Mouse (Mus musculus) liver, embryonic 14.5 days (tissue): Measurements from ENCODE around the gene Smpd1.

ENCODE experiments used
- CTCF ChIP-seq: IDR thresholded peaks from 2 replicates; pipeline ENCODE4 v1.5.1; 2016; ENCODE audit warnings: antibody characterized with exemption, low read depth, control low read depth
- EP300 ChIP-seq: IDR thresholded peaks from 2 replicates; pipeline ENCODE4 v1.6.1; 2016; ENCODE audit warnings: antibody characterized with exemption, low read depth

DNA sequence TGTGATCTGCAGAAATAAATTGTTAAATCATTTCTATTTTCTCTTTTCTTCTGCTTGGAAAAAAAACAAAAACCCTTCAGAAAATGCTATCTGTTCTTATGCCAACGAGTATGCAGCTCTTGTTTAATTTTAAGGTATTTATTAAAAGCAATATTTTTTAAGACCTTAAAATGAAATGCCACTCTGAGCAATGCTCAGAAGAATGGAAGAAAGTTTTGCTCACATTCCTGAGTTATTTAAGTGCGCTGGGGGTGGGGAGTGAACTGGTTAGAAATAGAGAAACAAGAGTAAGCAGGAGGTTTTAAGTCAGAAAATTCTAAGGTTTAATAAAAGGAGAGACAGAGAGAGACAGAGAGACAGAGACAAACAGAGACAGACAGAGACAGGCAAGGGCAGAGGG is 34.4 kb upstream of the Smpd1 start:
- TF ChIP-seq CTCF (no peak), EP300 (no peak)
